8 mouse cellular contexts compared by ENCODE assay signal in genomic region chr5:115397839-115398780, GRCm38 (mm10). TPM values are rescaled to one million over a fixed set of nuclear protein-coding genes. Genes with fewer than 3 reads are reported as not detected.
DNase-seq lines count a peak whose midpoint lies in the region; ATAC-seq lines count a peak whose summit lies in the region.

No protein-coding gene starts in this region.

- no peaks in the 10 kb centered on the region for H3K36me3 ChIP-seq in hindbrain, embryonic 10.5 days
- no peaks in the 10 kb centered on the region for H3K36me3 ChIP-seq in limb, embryonic 10.5 days
- no peaks in the 10 kb centered on the region for H3K36me3 ChIP-seq in neural tube, embryonic 15.5 days

- DNase-seq in kidney, postnatal 10 days = peak; percentile 31
- no peak for DNase-seq in kidney, adult 11 months
- DNase-seq in cerebellum, postnatal 14 days = peak; percentile 53 to 60
- DNase-seq in hindbrain, embryonic 10.5 days (ENCODE audit: low spot score) = peak; percentile 94
- DNase-seq in limb, embryonic 10.5 days (ENCODE audit: low spot score) = peak; percentile 77
- no peak for DNase-seq in urinary bladder, postnatal 10 days (ENCODE audit: low spot score)
- no peak for DNase-seq in thymus, postnatal 4 days

- peak overlapping the region; percentile 98 for H3K27ac ChIP-seq in hindbrain, embryonic 10.5 days
- H3K27ac ChIP-seq in limb, embryonic 10.5 days = peak overlapping the region; percentile 94
- peak overlapping the region; percentile 74 for H3K27ac ChIP-seq in neural tube, embryonic 15.5 days (replicated peaks)

- peak overlapping the region; percentile 48 for H3K4me3 ChIP-seq in hindbrain, embryonic 10.5 days
- peak overlapping the region; percentile 58 for H3K4me3 ChIP-seq in limb, embryonic 10.5 days
- H3K4me3 ChIP-seq in neural tube, embryonic 15.5 days (replicated peaks) = peak overlapping the region; percentile 37

- under 1% methylated on average over 48 of the region's 48 CpGs for WGBS in hindbrain, embryonic 10.5 days
- 4% methylated on average over 48 of the region's 48 CpGs for WGBS in limb, embryonic 10.5 days
- WGBS in neural tube, embryonic 15.5 days = under 1% methylated on average over 48 of the region's 48 CpGs

- no peaks in the 10 kb centered on the region for H3K27me3 ChIP-seq in hindbrain, embryonic 10.5 days (ENCODE audit: insufficient read depth, poor library complexity, severe bottlenecking)
- H3K27me3 ChIP-seq in limb, embryonic 10.5 days (ENCODE audit: low read depth, poor library complexity, severe bottlenecking) = peaks cover 48% of the 10 kb centered on the region
- no peaks in the 10 kb centered on the region for H3K27me3 ChIP-seq in neural tube, embryonic 15.5 days (replicated peaks)

- H3K4me2 ChIP-seq in neural tube, embryonic 15.5 days = peak overlapping the region; percentile 82

- peaks cover 86% of the 10 kb centered on the region for H3K4me1 ChIP-seq in hindbrain, embryonic 10.5 days (replicated peaks)
- H3K4me1 ChIP-seq in limb, embryonic 10.5 days = peaks cover 21% of the 10 kb centered on the region
- H3K4me1 ChIP-seq in neural tube, embryonic 15.5 days = peaks cover 20% of the 10 kb centered on the region

- peak; percentile 76 for ATAC-seq in neural tube, embryonic 15.5 days (ENCODE audit: low FRiP score)

- H3K9ac ChIP-seq in neural tube, embryonic 15.5 days (replicated peaks) = peak overlapping the region; percentile 59

- H3K9me3 ChIP-seq in hindbrain, embryonic 10.5 days = no peaks in the 10 kb centered on the region
- no peaks in the 10 kb centered on the region for H3K9me3 ChIP-seq in limb, embryonic 10.5 days (replicated peaks)
- no peaks in the 10 kb centered on the region for H3K9me3 ChIP-seq in neural tube, embryonic 15.5 days (replicated peaks)

RNA-seq across cellular contexts. Expression of gene Msi1, which starts 31.3 kb away (rescaled TPM):
- polyA plus RNA-seq in hindbrain, embryonic 10.5 days (2016; fragmentation: Nextera tagmentation; extraction: Ambion mirVana) = 167 and 222 TPM in 2 replicates
- 54.0 and 60.6 TPM in 2 replicates for polyA plus RNA-seq in limb, embryonic 10.5 days (2016; fragmentation: Nextera tagmentation; extraction: Ambion mirVana)
- 29.4 and 37.9 TPM in 2 replicates for polyA plus RNA-seq in neural tube, embryonic 15.5 days (2015; fragmentation: Nextera tagmentation; extraction: Ambion mirVana)

RNA-seq across cellular contexts. Expression of gene Cox6a1, which starts 49.3 kb away (rescaled TPM):
- 875 and 1,016 TPM in 2 replicates for polyA plus RNA-seq in hindbrain, embryonic 10.5 days (2016; fragmentation: Nextera tagmentation; extraction: Ambion mirVana)
- polyA plus RNA-seq in limb, embryonic 10.5 days (2016; fragmentation: Nextera tagmentation; extraction: Ambion mirVana) = 718 and 743 TPM in 2 replicates
- polyA plus RNA-seq in neural tube, embryonic 15.5 days (2015; fragmentation: Nextera tagmentation; extraction: Ambion mirVana) = 1,223 and 1,358 TPM in 2 replicates

RNA-seq across cellular contexts. Expression of gene Triap1, which starts 57.1 kb away (rescaled TPM):
- polyA plus RNA-seq in hindbrain, embryonic 10.5 days (2016; fragmentation: Nextera tagmentation; extraction: Ambion mirVana) = 56.3 and 57.2 TPM in 2 replicates
- polyA plus RNA-seq in limb, embryonic 10.5 days (2016; fragmentation: Nextera tagmentation; extraction: Ambion mirVana) = 55.0 and 60.0 TPM in 2 replicates
- 56.1 and 56.8 TPM in 2 replicates for polyA plus RNA-seq in neural tube, embryonic 15.5 days (2015; fragmentation: Nextera tagmentation; extraction: Ambion mirVana)

RNA-seq across cellular contexts. Expression of gene Gatc, which starts 57.1 kb away (rescaled TPM):
- 35.6 and 41.2 TPM in 2 replicates for polyA plus RNA-seq in hindbrain, embryonic 10.5 days (2016; fragmentation: Nextera tagmentation; extraction: Ambion mirVana)
- polyA plus RNA-seq in limb, embryonic 10.5 days (2016; fragmentation: Nextera tagmentation; extraction: Ambion mirVana) = 33.3 and 34.1 TPM in 2 replicates
- 32.2 and 37.0 TPM in 2 replicates for polyA plus RNA-seq in neural tube, embryonic 15.5 days (2015; fragmentation: Nextera tagmentation; extraction: Ambion mirVana)

Comparison
In these comparisons a context has a peak if more than half of its experiments do, and no peak if none do; other contexts are left out.
1. DNase-seq: peak in kidney, postnatal 10 days (single experiment), cerebellum, postnatal 14 days (2 of 2), hindbrain, embryonic 10.5 days (single experiment) and limb, embryonic 10.5 days (single experiment); none in kidney, adult 11 months (single experiment), urinary bladder, postnatal 10 days (single experiment) and thymus, postnatal 4 days (single experiment).
2. Peak in every context shown above with its lines, with median percentiles within 50 percentile points of each other: H3K27ac ChIP-seq and H3K4me3 ChIP-seq.